Mouse (Mus musculus) 3T3-L1 (cell line): ENCODE measurements around the gene Tmem213.

Source experiments
- DNase-seq: peaks from one replicate; pipeline ENCODE4 v3.0.0-alpha.2; 2015; ENCODE audit warnings: low read depth, low spot score

Tmem213 gene

DNA sequence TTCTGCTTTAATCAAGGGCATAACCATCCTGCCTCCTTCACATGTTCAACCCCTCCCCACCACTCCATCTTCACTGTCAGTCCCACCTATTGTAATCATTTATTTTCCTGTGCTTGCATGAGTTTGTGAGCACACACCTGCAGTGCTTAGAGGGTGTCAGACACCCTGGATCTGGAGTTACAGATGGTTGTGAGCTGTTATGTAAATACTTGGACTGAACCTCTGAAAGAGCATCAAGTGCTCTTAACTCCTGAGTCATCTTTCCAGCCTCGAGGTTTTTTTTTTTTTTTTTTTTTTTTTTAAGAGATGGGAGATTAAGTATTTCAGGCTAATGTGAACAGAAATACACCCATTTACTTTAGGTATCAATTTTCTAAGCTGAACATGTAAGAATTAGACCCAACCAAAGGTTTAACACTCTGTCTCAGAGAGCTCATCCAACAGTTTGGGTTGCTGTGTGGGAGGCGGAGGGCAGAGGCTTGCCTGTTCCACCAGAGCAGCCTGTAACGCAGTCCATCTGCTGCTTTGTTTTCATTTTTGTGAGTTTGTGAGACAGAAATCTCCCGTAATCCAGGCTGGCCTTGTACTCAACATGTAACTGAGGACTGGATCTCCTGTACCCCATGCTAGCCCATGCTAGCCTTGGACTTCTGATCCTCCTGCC lies 7.2 kb downstream of the Tmem213 start:
- DNase-seq = peak; percentile 67

DNA sequence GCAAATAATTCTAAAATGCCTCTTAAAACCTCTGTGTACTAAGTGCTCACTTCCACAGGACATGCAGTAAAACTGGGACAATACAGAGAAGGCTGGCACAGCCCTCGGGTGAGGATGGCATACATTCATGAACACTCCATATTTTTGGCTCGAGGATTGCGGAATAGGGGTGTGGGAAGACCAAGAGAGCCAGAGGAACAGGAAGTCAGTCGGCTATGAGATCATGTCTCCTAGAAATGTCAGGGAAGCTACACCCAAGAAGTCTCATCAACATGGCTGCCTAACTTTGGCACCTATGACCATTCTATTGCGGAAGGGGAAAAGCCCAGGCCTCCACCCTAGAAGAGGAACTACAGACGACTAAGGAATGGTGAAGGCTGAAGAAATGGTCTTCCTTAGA lies 9.3 kb downstream of the Tmem213 start:
- DNase-seq = no peak

DNA sequence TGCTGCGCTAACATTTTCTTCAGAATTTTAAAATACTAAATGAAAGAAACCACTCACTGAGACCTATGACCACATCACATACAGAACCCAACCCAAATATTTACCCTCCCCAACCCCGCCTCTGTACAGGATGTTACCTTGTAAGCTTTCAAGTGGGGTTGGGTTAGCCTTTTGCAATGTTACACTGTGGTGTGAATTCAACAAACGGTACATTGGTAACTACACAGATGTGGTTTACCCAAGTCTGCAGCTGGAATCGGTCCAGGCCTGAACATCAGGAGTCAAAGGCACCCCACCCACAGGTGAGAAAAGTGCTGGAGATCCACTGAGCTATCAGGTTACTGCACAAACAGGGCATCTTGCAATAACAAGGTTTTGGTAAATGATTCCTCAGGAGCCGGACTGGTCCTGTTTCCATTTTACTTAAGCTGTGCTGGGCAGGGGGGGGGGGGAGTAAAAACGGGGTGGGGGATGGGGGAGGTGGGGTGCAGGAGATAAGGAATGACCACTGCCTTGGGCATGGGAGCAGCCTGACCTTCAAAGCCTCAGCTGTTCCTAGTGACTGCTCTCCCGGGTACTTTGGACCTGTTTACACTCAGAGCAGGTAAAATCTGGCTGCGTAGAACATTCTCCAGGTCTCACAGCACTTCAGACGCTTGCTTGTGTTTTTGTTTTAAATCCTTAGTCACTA lies 11.8 kb downstream of the Tmem213 start:
- DNase-seq = no peak

DNA sequence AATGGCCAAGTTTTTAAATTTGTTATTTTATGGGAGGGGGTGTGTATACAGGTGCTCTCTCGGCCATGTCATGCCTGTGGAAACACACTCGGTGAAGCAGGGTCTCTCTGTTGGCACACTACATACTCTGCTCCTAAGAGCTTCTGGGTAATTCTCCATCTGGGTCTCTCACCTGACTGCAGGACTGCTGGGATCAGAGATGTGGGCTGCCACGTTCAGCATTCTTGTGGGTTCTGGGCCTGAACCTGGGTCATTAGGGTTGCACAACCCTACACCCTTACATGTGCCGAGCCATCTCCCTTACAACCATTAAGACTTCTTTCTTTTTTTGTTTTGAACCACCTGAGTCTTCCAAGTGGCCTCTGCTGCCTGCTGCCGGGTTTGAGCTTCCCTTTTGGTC lies 12.8 kb downstream of the Tmem213 start:
- DNase-seq = no peak

DNA sequence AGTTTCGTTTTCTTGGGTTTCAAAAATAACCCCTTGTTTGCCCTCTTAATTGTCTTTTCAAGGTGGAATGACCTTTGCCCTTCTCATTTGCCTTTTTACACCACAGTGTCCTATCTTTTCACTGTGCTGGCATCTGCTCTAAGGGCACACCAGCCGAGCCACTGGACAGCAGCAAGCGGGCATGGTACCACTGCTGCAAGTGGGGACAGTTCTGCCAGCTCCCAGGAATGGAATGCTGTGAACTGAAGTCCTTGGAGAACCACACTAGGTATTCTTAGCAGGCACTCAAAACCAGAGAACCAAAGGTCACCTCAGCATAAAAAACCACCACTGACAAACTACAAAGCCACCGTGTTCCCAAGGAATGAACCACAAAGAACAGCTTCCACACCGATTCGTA lies 13.7 kb downstream of the Tmem213 start:
- DNase-seq = peak; percentile 29

DNA sequence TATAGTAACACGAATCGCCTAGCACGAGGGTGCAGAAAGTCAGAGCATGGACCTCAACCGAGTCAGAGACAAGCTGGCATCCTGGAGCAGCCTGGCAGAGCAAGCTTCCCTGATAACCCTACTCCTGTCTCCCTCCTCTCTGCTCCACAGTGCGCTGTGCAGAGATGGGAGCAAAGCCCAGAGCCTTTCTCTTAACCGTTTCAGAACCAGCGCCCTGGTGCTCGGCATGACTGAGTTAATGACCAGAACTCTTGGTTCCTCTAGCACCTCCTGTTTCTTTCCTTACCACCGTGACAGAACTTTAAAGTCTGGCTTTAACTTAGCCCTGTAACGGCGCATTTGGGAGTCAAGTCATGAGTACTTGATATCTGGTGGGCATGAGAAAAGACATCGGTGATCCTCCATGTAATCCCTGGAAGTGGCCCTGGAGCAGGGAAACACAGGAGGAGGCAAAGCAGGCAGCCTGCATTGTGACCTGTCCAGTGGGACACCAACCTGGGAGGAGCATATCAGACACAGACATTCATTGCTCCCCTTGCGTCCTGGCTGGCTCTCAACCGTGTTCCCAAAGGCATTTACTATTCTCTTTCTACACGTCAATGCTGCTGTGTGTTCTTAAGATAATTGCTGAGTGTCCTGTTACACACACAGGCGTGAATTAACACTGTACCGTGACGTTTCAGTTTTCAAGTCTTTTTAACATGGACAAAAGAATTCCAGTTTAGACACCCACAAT lies 14.6 kb downstream of the Tmem213 start:
- no peak for DNase-seq

DNA sequence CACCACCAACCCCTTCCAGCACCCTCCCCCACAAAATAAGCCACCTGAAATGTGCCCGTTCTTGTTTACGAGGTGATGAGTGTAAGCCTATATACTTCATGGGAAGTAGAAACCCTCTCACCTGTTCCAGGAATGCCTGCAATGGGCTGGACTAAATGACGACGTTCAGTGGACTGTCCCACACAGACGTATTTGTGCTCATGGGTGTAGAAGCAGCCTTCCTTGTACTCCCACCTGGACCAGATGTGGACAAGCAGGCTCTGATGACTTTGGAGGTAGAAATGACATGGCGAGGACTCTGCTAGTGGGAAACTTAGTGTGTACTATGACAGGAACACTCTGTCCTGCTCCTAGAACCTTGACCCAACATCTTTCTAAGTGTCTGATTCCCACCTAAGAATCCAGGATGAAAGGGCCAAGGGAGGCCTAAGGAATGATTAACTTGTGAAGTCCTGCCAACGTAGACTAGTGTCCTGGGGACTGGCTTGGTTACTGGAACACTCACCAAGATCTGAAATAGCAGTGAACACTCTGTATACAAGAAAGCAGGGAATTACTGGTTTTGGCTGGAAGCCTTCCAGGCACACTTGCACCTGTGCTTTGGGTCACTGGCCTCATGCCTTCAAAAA lies 15.3 kb downstream of the Tmem213 start, which contains the start of gene Atp6v0a4:
Gene Atp6v0a4, minus strand, starts transcription at position 380 of the 629 bp plus-strand sequence.
- DNase-seq = no peak

DNA sequence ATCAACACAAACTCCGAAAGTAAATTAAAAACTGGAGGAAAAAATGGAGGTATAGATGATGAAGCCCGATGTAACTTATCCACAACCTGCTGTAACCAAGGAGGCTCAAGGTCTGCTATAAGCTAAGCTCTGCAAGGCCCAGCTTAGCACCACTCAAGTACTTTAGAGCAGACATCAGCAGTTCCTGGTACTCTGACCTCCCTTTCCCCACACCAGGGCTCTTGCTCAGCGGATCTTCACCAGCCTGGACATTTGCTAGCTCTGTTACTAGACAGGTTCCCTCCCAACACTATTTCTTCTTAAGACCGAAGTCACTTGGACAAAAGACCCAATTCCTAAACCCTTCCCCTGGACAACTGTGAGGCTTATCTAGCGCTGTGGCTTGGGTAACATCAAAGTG lies 15.8 kb downstream of the Tmem213 start:
- no peak for DNase-seq

DNA sequence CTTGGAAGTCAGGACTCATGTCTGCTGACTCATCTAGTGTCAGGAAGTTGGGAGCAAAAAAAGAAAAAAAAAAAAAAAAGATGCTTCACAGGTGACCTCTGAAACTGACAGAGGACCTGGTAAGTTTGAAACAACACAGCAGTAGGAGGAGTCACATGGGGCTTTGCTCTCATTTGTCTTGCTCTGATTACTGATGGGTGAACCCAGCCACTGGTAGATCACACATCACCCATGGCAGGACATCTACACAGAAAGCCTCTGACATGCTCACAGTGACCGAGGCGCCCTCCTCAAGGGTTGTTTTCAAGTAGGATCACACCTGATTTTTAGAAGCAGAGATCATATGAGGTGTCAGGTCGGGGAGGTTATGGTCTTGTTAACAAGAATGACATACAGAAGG lies 16.4 kb downstream of the Tmem213 start:
- no peak for DNase-seq

DNA sequence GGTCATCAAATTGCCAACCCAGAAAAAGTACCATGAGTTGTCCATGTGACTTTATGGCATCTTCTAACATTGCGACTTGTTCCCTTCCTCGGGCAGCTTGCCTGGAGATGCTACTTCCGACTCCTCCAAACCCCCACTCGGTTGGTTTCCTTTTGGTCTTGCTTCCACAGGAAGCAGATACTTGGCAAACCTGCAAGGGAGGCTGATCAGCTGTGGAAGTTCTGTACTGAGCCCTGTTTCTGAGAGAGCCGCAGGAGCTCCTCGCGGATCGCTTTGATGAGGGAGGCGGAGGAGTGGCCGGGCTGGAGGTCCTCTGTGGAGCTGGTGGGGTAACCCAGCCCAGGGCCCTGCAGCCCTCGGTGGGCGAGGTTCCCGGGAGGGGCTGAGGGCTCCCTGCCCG lies 19.1 kb downstream of the Tmem213 start:
- DNase-seq = no peak

DNA sequence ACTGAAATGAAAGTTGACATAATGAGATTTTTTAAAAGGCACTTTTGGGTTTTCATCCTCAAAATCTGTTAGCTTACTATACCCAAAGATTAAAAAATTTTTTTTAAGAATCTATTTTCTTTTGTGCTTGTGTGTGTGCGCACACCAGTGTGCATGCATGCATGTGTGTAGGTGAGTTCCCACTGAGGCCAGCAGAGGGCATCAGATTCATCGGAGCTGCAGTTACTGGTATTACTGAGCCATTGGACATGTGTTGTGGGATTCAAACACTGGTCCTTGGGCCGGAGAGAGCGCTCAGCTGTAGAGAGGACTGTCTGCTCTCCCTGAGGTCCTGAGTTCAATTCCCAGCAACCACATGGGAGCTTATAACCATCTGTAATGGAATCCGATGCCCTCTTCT lies 20.8 kb downstream of the Tmem213 start:
- DNase-seq = no peak

DNA sequence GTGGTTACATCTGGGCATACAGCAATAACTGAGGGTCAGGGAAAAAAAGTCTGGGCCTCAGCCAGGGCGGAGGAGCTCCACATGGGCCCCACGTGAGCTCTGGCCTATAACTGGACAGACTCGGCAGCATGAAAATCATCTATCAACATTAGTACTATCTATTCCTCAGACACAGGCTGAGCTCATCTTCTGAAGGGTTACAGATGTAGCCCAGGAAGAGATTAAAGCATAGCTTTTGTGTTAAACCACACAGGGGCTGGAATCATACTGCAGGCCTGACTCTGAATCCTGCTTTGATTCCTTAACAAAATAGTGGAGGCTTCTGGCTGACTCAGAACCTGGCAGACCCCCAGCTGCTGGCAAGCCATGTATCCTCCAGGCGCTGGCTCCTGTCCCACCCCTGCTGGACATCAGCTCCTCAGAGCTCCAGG lies 22.8 kb downstream of the Tmem213 start:
- peak; percentile 95 for DNase-seq

DNA sequence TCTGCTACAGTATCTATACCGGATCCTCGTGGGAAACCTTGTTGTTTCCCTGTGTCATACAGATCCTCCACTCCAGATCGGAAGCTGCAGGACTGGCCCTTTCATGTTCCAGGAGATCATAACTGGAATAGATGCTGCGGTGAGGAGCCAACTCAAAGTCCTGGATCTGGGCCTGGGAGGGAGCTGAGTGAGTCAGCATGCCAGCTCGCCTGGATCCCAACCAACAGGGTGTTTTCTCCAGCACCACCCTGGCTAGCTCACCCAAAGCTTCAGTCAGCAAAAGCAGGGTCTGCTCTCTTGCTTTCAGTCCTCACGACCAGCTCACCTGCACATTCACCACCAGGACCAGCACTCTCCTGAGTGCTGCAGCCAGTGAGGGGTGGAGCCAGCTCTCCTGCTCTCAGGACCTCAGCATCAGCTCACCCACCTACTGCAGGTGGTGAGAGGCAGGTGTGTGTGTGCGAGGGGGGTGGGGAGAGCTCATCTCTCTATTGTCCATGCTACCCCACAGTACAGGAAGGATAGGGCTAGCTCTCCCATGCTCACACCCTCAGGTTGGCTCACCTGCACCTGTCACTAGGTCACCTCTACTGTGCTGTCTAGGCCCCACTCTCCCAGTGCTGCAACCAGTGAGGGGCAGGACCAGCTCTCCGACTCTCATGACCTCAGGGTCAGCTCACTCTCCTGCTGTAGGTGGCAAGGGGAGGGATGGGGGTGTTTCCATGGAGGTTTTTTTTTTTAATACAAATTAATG lies 25.9 kb downstream of the Tmem213 start:
- peak; percentile 93 for DNase-seq

DNA sequence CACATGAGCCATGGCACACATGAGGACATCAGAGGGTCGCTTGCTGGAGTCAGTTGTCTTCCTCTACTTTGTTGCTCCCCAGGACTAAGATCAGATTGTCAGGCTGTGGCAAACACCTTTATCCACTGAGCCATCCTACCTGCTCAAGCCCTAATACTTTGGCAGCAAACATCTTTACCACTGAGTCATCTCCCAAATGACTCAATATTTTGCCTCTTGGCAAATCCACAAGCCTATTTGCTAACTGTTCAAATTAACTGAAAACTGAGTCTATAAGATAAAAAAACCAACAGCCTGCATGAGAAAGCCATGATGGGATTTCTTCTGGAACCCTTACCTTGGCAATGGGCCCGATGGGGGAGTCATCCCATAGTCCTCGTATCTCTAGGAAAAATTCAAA lies 30.0 kb downstream of the Tmem213 start:
- DNase-seq = peak; percentile 77

DNA sequence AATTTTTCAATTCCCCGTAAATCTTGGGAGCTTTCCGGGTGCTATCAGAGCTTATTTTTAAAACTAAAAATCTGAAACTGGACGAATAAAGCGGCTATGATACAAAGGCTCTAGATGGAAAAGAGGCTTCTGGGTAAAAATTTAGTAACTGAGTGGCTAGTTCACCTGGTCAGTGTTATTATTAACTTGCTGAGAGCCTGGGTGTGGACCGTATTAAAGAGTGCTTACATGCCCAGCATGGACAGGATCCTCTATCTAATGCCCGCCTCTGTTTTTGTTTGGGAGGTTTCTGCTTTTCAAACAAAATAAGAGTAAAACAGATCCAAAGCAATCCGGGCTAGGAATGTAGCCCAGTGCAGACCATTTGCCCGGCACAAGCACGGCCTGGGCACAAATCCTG lies 31.3 kb downstream of the Tmem213 start:
- DNase-seq = no peak

DNA sequence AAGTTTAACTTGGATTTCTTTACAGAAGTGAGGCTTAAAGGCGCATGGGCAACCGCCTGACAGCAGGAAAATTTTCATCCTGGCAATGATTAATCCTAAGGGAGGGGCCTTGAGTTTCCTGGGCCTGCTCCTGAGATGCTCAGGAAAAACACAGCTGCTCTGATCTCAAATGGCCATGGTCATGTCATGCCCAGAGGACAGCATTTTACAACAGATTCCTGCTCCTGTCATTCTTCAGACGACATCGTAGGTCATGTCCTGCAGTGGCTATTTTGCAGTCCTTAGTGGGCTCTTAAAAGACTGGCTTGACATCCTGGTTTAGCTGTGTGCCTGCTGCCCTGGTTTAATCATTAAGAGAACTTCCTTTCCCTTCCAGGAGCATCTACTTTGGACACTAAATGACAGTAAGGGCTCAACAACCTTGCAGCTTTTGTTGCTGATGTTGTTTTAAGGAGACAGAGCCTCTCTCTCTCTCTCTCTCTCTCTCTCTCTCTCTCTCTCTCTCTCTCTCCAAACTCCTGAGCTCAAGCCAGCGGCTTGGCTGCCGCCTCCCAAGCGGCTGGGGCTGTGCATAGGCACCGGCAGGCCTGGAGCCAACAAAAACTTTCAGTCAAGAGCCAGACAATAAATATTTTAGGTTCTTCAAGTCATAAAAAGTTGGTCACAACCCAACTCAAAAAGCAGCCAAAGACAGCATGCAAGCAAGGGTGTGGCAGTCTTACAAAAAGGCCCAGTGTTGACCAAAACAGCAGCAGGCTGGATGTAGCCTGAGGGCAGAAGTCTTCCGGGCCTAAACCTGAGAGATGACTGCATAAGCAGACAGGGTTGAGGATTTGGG lies 35.3 kb downstream of the Tmem213 start:
- DNase-seq = peak; percentile 99

DNA sequence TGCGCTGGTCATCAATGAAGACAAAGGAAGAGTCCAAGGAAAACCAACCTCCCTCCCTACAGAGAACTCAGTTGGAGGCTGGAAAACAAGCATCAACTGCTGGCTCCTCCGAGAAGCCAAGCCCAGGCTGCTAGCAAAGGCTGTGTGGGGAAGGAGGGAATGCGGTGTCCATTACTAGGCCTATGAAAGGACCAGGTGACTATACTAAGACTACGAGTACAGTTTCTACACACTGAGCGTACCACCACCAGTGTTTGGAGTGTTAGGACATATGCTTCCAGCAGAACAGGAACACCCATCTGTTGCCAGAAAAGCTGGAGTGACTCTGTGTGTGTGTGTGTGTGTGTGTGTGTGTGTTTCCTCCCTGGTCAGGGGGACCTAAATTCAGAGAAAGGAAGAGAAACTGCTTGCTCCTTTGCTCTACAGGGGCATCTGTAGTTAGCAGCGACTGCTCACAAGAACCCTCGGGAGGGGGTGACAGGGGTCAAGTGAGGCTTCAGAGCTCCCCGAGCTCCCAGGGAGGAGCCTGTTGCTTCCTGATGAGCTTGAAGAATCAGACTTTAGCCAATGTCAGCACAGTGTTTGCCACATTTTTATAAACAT lies 36.5 kb downstream of the Tmem213 start:
- peak; percentile 42 for DNase-seq

DNA sequence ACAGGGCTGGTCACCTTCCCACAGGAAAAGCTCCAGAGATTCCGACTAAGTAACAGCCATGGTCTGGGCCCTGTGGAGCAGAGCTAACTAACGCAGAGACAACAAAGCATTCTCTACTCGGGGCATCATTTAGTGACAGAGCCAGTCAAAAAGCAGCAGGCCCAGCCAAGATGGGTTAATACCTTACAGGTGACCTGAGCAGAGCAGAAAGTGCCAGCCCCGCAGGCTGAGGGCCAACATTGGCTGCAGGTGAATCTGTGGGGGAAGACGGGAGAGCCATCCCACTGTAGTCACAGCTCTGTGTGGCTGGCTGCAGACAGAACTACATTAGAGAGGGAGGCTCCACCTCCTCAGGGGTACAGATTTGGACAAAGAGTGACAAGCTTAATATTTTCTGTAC lies 38.2 kb downstream of the Tmem213 start:
- no peak for DNase-seq

DNA sequence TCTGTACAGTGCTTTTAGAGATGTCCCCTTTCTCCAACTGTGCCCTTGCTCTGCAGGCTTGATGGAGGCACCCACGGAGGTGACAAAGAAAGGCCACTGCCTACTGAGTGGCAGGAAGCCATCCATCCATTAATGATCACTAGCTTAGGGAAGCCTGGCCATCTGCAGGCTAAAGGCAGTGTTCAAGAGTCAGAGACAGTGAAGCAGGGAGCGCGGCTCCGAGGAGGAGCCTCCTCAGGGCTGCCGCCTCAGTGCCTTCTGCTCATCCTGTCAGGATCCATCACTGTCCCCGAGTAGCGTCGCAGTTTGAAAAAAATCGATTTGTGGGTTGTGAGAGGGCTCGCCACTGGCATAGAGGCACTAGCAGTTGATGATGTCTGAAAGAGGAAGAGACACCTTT lies 39.6 kb downstream of the Tmem213 start:
- no peak for DNase-seq

DNA sequence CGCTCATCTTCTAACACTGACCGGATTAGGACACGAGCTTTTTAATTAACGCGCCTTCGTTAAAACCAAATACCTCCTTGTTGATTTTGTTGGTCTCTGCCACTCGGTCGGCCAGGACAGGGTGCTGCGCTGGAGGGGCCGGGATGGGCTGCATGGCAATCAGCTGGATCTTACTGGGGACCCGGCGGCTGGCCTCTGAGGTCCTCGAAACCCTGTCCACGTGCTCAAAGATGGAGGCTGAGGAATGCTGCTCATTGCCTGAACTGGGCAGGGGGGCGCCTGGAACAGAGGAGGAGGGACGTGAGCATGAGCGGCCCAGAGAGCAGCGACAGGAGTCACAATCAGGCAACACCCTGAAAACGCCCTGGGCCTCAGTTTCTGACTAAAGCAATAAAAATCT lies 40.4 kb downstream of the Tmem213 start:
- no peak for DNase-seq
